Mouse (Mus musculus) kidney, postnatal 25 days (tissue): ENCODE results near the gene Vmn1r120.
"Not testable (repeated sequence)": the region's sequence is repeated elsewhere in the genome, so short reads cannot be mapped to it uniquely, and the experiment has no call there.

Experiments used
- DNase-seq, 2 experiments: peaks; one replicate each; pipeline ENCODE4 v3.0.0; 2021; ENCODE audit warnings: mixed read lengths in 2 of 2

Gene Vmn1r120

DNA sequence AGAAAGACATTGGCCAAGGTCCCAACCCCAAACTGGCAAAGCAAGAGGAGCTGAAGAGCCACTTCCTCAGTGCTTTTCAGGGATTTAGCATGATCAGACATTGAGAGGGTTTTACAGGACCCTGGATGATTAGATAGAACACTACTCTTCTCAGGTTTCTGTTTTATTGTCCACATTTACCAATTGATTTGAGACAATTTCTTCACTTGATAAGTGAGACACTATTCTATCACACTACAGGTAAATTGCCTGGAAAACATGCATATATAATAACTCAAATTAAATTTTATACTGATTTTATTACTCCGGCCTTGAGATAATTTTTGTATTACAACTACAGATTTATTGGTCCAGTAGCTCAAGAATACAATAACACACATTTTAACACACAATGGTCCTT lies at the start of gene Vmn1r120:
Gene Vmn1r120, minus strand, starts transcription at position 101 of the 400 bp plus-strand sequence.
- DNase-seq, result not testable (repeated sequence)

DNA sequence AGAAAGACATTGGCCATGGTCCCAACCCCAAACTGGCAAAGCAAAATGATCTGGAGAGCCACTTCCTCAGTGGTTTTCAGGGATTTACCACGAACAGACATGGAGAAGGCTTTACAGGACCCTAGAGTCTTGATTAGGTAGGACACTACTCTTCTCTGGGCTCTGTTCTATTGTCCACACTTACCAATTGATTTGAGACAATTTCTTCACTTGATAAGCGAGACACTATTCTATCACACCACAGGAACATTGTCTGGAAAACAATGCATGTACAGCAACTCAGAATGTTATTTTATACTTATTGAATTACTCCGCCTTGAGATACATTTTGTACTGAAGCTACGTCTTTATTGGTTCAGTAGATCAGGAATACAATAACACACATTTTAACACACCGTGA lies 44.8 kb upstream of the Vmn1r120 start, which contains the start of gene Vmn1r121:
Gene Vmn1r121, minus strand, starts transcription at position 101 of the 400 bp plus-strand sequence.
- DNase-seq, result not testable (repeated sequence)

DNA sequence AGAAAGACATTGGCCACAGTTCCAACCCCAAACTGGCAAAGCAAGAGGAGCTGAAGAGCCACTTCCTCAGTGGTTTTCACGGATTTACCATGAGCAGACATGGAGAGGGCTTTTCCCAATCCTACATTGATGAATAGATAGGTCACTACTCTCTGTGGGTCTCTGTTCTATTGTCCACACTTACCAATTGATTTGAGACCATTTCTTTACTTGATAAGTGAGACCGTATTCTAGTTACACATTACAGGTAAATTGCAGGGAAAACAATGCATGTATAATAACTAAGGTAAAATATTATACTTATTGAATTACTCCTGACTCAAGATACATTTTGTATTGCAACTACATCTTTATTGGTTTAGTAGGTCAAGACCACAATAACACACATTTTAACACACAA lies 41.2 kb downstream of the Vmn1r120 start, which contains the start of gene Vmn1r119:
Gene Vmn1r119, minus strand, starts transcription at position 101 of the 400 bp plus-strand sequence.
- not testable (repeated sequence) for DNase-seq
